Mouse (Mus musculus) olfactory bulb, adult 2 months (tissue): Measurements from ENCODE around the gene Grasp.

Experiments used
- CTCF ChIP-seq: fragments of 200-500 bp; IDR thresholded peaks from 2 replicates; pipeline ENCODE4 v1.5.1; 2012; ENCODE audit warnings: low read depth, mild to moderate bottlenecking, low read length, moderate library complexity; ENCODE audit not compliant: insufficient read depth
- POLR2A ChIP-seq: fragments of 200-500 bp; IDR thresholded peaks from 2 replicates; pipeline ENCODE4 v1.6.1; 2012; ENCODE audit warnings: mild to moderate bottlenecking, low read depth, low read length, moderate library complexity; ENCODE audit not compliant: insufficient read depth

- TF ChIP-seq POLR2A (no peak), CTCF (no peak)
These were observed 31.3 kb upstream of the Grasp start for GRCm38 (mm10) chr15:101192651-101193050.
